Mouse (Mus musculus) adrenal gland, adult 8-10 months (tissue): Measurements from ENCODE around the gene Cntnap3. TPM values are rescaled to one million over a fixed set of nuclear protein-coding genes. Genes with fewer than 3 reads are reported as not detected.
"Not testable (repeated sequence)": the region's sequence is repeated elsewhere in the genome, so short reads cannot be mapped to it uniquely, and the experiment has no call there.

Experiments
- DNase-seq: peaks from one replicate; pipeline ENCODE4 v3.0.0; 2022
- total RNA-seq, 4 experiments: library from RNA; stranded (reverse); gene quantifications; 2 replicates each; pipeline ENCODE4 v1.2.4; 2022

Cntnap3 gene
- total RNA-seq, result under 1 TPM in 3 of 4 experiments, not detected in 1; 0.03 to 0.06 (median 0.05) TPM

DNA sequence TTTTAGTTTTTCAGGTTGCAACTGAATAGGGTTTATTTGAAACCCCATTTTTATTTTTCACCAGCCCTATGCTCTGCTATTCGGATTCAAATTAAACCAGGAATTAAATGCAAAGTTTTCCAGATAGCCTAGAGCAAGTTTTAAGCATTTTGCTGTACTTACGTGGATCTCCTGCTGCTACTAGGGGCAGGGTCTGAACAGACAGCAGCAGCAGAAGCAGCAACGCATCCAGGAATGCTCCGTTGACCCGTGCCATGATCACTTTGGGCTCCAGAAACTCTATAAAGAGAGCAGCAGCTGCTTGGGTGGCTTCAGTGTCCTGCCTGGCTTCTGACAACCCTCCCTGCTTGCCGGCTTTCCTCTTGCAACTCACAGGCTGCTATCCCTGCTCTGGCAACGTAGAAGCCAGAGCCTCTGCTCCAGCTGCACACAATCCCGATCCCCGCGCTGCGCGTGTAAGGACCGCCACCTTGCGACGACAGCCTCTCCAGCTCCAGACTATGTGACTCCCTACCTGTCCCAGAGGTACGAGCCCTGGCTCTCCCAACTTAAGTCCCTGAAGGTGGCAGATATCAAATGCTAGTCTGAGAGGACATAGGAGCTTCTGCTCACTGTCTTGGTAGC is at the start of gene Cntnap3:
Cntnap3 (minus strand) TSS at position 371 of the 624 bp plus-strand sequence.
- no peak for DNase-seq

DNA sequence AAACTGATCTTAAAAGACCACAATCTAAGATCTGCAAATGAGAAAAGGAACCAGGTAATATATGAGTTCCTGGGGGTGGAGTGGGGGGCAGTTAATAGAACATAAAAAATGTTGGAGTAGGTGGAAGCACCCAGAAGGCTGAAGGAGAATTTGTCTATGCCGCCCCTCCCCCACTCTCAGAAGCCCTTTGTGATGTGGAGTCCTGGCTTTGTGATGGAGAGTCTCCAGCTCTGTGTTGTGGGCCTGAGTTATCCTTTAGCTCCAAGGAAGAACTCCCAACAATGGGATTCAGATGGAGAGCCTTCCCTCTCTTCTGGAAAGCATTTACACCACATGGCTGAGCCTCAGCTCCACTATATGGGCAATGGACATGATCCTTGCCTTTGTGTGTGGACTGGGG is 13.4 kb upstream of the Cntnap3 start, which contains the start of gene Spata31:
Spata31 (plus strand) TSS at position 216 of the 400 bp plus-strand sequence.
- no peak for DNase-seq

- DNase-seq, result no peak
Observed at GRCm38 (mm10) chr13:64903132-64903531, 623 bp downstream of the Cntnap3 start.

DNA sequence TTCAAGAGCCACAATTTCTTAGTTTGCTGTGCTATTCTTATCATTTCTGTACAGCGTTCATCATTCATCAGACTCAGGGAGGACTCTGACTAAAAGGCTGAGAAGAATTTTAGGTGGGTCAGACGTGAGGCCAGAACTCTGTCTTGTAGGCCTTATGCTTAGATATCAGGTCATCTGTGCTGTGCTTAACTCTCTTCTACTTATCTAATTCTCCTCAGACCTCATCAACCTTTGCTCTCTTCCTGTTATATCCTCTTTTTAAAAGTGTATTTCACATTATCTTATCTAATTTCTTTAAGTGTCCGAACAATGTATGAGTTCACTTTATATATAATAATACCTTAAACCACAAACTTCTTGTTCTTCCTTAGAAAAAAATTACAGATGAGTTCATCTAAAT is 38.4 kb downstream of the Cntnap3 start:
- no peak for DNase-seq

- DNase-seq, result not testable (repeated sequence)
Observed at GRCm38 (mm10) chr13:64824856-64825255, 78.9 kb downstream of the Cntnap3 start.

DNA sequence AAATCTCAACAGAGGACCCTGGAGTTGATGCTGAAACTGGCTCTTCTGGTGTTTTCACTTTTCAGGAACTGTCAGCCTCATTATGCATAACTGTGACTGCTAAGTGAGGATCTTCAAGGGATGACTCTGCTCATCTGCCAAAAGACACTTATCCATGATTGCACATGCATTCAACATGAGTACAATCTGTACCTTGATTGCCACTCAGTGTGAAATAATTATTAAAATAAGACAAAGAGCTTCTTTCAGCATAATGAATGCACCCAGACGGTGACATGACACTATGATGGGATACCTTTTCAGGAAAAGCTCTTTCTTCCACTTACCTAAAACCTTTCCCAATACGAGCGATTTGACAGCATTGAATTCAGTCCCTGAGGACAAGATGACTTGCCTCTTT is 158.4 kb downstream of the Cntnap3 start:
- no peak for DNase-seq

GRCm38 (mm10) chr13:64732244-64732643 is 171.5 kb downstream of the Cntnap3 start:
- no peak for DNase-seq

DNA sequence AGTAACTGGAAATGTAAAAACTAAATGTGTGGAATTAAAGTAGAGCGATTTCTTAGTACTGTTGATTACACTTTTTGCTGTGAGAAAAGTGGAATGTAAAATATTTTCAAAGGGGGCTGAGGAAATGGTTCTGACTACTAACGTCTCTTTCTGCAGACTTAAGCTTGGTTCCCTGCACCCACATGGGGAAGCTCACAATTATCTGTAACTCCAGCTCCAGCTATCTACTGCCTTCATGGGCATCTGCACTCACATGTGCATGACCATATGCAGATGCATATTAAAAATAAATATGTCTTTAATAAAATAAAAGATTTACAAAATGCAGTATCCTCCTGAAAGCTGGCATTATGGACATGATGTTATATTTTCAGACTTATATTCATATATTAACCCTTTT is 187.0 kb downstream of the Cntnap3 start:
- DNase-seq, result no peak

- no peak for DNase-seq
Observed at GRCm38 (mm10) chr13:64692463-64692862, 211.3 kb downstream of the Cntnap3 start.

Other genes starting within 250 kb of the Cntnap3 start
- gene Spata31, start 13.5 kb upstream of the Cntnap3 start, total RNA-seq, result not detected
- gene Spata31d1c, start 129.1 kb upstream of the Cntnap3 start, total RNA-seq, result not detected
- gene Prss47, start 148.8 kb upstream of the Cntnap3 start, total RNA-seq, result not detected
- gene Mfsd14b, start 209.0 kb upstream of the Cntnap3 start, total RNA-seq, result 10 to 100 TPM; 42.3 to 48.7 (median 45.9) TPM
- not detected for gene Olfr465-ps1, start 234.1 kb upstream of the Cntnap3 start, total RNA-seq
- not detected for gene Olfr466, start 246.3 kb upstream of the Cntnap3 start, total RNA-seq